Mouse (Mus musculus) monocyte, adult 2 months (primary cell): ENCODE results near the gene 1700003F12Rik.

Experiments
- DNase-seq, 2 experiments: peaks; one replicate each; pipeline ENCODE4 v3.0.0; 2022; ENCODE audit warnings: low spot score in 2 of 2, low read depth in 1 of 2

1700003F12Rik gene

DNA sequence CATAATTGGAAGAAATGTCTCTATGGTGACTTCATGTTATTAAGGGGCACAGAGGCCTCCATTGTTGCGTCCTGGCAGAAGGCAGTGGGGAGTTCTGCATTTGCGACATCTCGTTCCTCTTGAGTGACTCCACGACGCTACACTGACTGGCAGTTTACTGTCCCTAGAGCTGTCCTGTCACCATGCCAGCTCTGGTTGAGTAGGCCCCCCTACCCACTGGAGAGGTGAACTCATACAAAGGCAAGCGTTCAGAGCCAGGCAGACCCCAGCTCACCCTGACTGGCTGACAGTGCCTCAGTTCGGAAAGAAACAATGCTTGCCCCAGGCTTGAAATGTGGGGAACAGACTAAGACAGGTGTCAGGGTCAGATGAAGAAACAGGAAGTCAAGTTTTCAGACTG, 27.4 kb downstream of the 1700003F12Rik start:
- DNase-seq: no peak

GRCm38 (mm10) chr2:154576876-154577743, 30.2 kb downstream of the 1700003F12Rik start:
- no peak for DNase-seq

DNA sequence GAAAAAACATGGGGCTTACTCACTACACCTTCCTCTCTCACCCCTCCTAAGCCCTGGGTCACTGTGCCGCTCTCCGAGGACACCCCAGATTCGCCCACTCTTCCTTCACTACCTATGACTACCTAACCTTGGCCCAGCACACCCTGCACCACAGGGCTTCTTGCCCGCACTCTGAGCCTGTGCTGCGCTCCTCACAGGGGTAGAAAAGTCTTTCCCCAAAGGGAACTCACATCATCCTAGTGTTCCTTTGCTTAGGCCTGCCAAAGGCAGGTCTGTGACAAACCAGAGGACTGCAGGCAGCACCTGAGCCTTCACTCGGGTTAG, 30.8 kb downstream of the 1700003F12Rik start:
- no peak for DNase-seq

DNA sequence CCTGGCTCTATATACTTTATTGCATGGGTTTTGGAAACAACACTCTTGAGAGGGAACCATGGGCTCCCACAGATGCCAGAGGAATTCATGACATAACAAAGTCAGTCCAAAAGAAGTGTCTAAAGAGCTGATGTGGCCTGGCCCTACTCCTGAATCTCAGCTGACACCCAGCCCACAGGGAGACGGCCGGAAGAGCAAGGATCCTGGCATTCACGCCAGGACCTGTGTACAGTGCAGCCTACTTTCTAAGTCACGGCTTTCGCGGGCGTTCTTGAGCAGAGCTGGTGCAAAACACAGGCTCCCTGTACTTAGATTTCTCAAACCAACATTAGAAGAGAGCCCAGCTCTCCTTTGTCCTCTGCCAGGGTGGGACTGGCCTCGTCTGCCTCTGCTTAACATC, 33.7 kb downstream of the 1700003F12Rik start:
- no peak for DNase-seq

GRCm38 (mm10) chr2:154581421-154581820, 34.5 kb downstream of the 1700003F12Rik start:
- no peak for DNase-seq

- DNase-seq: no peak
Measured at GRCm38 (mm10) chr2:154583906-154584872, 37.3 kb downstream of the 1700003F12Rik start.

GRCm38 (mm10) chr2:154584931-154585601, 38.2 kb downstream of the 1700003F12Rik start:
- no peak for DNase-seq

GRCm38 (mm10) chr2:154586405-154586804, 39.5 kb downstream of the 1700003F12Rik start:
- no peak for DNase-seq

DNA sequence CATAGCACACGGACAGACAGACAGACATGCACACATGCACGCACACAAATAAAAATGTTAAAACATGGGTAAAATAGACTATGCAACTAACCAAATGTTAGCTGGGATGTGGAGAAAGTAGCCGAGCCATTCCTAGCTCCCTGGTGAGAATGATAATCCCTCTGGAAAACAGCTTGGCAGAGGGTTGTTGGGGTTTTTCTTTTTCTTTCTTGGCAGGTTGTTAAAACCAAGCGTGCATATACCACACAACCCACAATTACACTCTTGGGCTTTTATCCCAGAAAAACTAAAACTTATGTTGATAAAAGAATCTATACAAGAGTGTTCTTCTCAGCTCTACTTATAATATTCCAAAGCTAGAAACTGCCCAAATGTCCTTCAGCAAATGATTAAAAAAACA, 42.2 kb downstream of the 1700003F12Rik start:
- DNase-seq: no peak

DNA sequence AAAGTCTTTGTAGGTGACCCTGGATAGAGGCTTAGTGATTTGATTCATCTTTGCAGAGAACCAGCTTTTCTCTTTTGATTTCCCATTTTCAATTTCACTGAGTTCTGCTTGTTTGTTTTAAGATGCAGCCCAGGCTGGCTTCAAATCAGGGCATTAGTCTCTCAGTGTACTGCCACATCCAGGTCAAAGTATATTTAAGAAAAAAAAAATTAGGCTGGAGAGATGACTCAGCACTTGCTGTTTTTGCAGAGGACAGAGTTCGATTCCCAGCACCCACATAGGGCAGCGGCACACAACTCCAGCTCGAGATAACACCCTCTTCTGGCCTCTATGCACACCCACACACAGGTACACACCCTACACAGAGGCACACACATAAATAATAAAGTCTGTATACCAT, 44.4 kb downstream of the 1700003F12Rik start:
- DNase-seq: no peak

- peak in 1 of 2 experiments; percentile 29 for DNase-seq
Measured at GRCm38 (mm10) chr2:154593025-154593424, 46.1 kb downstream of the 1700003F12Rik start.

GRCm38 (mm10) chr2:154595775-154596174, 48.9 kb downstream of the 1700003F12Rik start:
- no peak for DNase-seq

GRCm38 (mm10) chr2:154597399-154597798, 50.5 kb downstream of the 1700003F12Rik start:
- peak; percentile 32 to 47 for DNase-seq
